Mouse (Mus musculus) cerebellum, adult 9-11 months (tissue): Measurements from ENCODE around the gene Gm21719.
"Not testable (repeated sequence)": the region's sequence is repeated elsewhere in the genome, so short reads cannot be mapped to it uniquely, and the experiment has no call there.

Source experiments
- DNase-seq: peaks from one replicate; pipeline ENCODE4 v3.0.0; 2022

Gene Gm21719

DNA sequence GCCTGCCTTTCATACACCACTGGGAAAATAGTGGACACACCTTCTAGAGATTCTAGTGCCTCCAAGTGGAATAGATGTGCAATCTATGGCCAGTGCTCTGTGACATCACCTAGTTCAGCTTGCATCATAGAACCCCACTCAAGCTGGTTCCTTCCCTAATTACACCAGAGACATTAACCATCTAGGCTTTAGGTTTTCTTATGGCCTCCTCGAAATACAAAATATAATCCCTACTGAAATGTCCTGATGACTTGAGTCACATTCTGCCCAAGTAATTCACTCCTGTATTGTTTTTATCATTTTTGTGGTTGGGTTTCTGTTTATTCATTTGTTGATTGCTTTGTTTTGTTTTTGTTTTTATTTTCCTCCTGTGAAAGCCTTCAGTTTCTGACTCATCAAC, at the start of gene Gm21719:
Gene Gm21719, minus strand, starts transcription at position 101 of the 400 bp plus-strand sequence.
- not testable (repeated sequence) for DNase-seq
